Mouse (Mus musculus) forebrain, embryonic 16.5 days (tissue): ENCODE measurements at regions not wholly inside any gene's neighbourhood (a gene's known extent, or its start where the extent isn't known, plus 50 kb on each side); places are given as distances from the start of the nearest gene placed in this dataset.
"Not testable (repeated sequence)": the region's sequence is repeated elsewhere in the genome, so short reads cannot be mapped to it uniquely, and the experiment has no call there.

Source experiments
- ATAC-seq: fragments of 200-750 bp; cut with Nextera tagmentation; 2 replicates; pipeline ENCODE4 v1.8.0; 2017; ENCODE audit warnings: mild to moderate bottlenecking, moderate library complexity
- H3K27ac ChIP-seq: fragments of 300-500 bp; sonication (generic); 2 replicates; pipeline ENCODE4 v1.5.1; 2014; ENCODE audit warnings: low read length, control low read depth
- H3K27me3 ChIP-seq: fragments of 300-500 bp; sonication (generic); replicated peaks from 2 replicates; pipeline ENCODE4 v1.6.1; 2014; ENCODE audit warnings: low read length; ENCODE audit not compliant: control insufficient read depth, insufficient read depth
- H3K36me3 ChIP-seq: fragments of 300-500 bp; sonication (generic); 2 replicates; pipeline ENCODE4 v1.6.1; 2014; ENCODE audit not compliant: control insufficient read depth, insufficient read depth
- H3K4me1 ChIP-seq: fragments of 300-500 bp; sonication (generic); replicated peaks from 2 replicates; pipeline ENCODE4 v1.6.1; 2014; ENCODE audit warnings: low read length; ENCODE audit not compliant: control insufficient read depth, insufficient read depth
- H3K4me2 ChIP-seq: fragments of 300-500 bp; sonication (generic); 2 replicates; pipeline ENCODE4 v1.6.1; 2014; ENCODE audit warnings: mild to moderate bottlenecking, low read length, control low read depth
- H3K4me3 ChIP-seq: fragments of 300-500 bp; sonication (generic); replicated peaks from 2 replicates; pipeline ENCODE4 v1.5.1; 2014; ENCODE audit warnings: mild to moderate bottlenecking, low read length, control low read depth
- H3K9ac ChIP-seq: fragments of 300-500 bp; sonication (generic); replicated peaks from 2 replicates; pipeline ENCODE4 v1.6.1; 2014; ENCODE audit warnings: low read depth, low read length, control low read depth
- H3K9me3 ChIP-seq: fragments of 300-500 bp; sonication (generic); 2 replicates; pipeline ENCODE4 v1.6.1; 2016; ENCODE audit warnings: low read length; ENCODE audit not compliant: control insufficient read depth
- WGBS: fragments of 180-500 bp; shearing (Covaris S2); extraction: QIAGEN DNeasy Blood & Tissue Kit; methylation state at CpG from one replicate; pipeline ENCODE4 v1.1.7; 2014; 5-methylcytosine and 5-hydroxymethylcytosine counted together

DNA sequence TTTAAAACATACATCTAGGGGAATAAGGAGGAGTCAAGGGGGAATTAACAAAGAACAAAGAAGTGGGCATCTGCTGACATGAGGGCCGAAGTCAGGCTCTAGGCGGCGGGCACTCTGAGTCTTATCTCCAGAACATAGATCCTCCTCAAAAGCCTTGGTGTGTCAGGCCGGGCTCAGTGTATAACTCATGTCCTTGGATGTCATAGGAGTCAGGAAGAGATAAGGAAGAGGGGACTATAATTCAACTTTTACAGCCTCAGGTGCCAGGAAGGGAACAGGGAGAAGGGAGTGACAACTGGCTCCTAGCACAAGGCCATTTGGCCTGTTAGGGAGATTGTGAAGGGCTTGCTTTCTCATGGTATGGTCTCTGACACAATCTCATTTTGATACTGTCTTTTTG, 185.9 kb upstream of the Ube2e2 start:
- not testable (repeated sequence) for H3K27ac ChIP-seq, ATAC-seq, H3K4me1 ChIP-seq, H3K27me3 ChIP-seq, H3K9me3 ChIP-seq, H3K9ac ChIP-seq, H3K4me3 ChIP-seq, H3K36me3 ChIP-seq, H3K4me2 ChIP-seq
- WGBS, result 88% methylated on average over 4 of the region's 4 CpGs

DNA sequence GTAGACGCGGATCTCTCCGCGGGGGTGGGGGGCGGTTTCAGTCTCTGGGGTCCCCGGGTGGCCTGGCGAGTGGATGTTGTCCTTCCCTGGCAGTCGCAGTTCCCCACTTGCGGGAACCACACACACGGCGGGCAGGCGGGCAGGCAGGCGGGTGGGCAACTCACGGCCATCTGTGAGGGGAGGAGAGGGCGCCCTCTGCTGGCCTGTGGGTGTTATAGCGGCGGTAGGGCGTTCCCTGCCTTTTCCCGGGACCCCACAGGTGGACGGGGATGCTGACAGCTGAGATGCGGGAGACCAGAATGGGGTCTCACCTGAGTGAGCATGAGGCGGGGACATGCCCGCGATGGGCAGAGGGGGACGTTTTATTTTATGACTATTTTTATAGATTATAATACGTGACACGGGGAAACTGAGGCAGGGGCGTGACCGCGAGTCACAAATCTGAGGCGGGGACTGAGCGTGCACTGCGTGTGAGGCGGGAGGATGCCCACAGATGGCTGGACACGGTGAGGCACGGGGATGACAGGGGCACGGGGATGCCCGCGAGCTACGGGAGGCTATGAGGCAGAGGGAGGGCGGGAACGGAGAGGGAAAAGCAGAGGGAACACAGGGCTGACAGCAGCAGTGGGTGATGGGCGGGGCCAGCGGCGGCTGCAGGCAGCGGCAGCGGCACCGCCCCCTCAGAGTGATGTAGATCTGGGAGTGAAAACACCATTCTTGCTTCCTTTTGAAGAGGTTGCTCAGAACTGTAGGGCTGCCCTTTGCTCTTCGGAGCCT, 148.1 kb upstream of the Ube2e2 start:
- H3K27me3 ChIP-seq, result no peaks in the 10 kb centered on the region
- H3K36me3 ChIP-seq, result no peaks in the 10 kb centered on the region
- peak overlapping the region; percentile 62 for H3K4me3 ChIP-seq
- H3K4me2 ChIP-seq, result peak overlapping the region; percentile 90
- peak; percentile 96 for ATAC-seq
- H3K27ac ChIP-seq, result no peak overlapping the region
- WGBS, result 1% methylated on average over 49 of the region's 49 CpGs
- H3K9me3 ChIP-seq, result no peaks in the 10 kb centered on the region
- H3K4me1 ChIP-seq, result peaks cover 6% of the 10 kb centered on the region
- H3K9ac ChIP-seq, result peak overlapping the region; percentile 68

DNA sequence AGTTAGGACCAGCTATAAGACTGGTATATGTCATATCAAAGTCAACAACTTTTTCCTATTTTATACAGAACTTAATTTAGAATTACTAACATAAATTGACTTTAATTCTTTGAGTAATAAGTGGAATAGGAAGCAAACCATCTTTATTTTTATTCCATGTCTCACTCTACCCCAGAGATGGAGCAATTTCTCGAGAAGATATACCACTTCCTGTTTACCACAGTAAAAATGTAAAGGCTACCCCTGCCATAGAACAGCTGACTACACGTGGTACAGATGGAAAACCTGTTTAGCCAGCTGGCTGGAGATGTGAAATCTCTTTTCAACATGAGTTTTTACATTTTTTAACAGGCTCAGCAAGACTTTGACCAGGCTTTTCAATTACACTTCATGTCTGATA, 126.0 kb upstream of the Ube2e2 start:
- Histone ChIP-seq H3K27ac (no peak overlapping the region), H3K4me2 (no peak overlapping the region), H3K9me3 (no peaks in the 10 kb centered on the region), H3K4me3 (no peak overlapping the region), H3K36me3 (no peaks in the 10 kb centered on the region), H3K4me1 (no peaks in the 10 kb centered on the region), H3K27me3 (no peaks in the 10 kb centered on the region), H3K9ac (no peak overlapping the region)
- WGBS, result 45% methylated on average over 2 of the region's 2 CpGs
- ATAC-seq, result no peak

DNA sequence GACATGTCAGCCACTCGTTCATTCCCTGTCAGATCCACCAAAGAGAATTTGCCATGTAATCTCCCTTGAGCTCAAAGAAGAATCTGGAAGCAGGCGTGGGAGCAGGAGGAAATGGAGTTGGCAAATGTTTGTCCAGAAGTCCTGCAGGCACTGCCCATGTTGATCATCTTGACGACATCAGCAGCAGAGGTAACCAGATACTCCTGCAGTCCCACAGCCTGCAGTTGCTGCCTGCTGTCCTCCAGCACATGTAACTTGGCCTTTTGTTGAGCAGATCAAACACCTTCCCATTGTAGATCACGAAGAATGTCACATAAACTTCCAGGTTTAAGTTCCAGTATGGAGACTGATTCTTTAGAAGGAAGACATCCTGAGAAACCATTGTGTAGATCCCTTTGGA, 121.3 kb upstream of the Ube2e2 start:
- Histone ChIP-seq H3K27ac (no peak overlapping the region), H3K4me2 (no peak overlapping the region), H3K9me3 (no peaks in the 10 kb centered on the region), H3K36me3 (no peaks in the 10 kb centered on the region), H3K4me3 (no peak overlapping the region), H3K27me3 (no peaks in the 10 kb centered on the region), H3K4me1 (no peaks in the 10 kb centered on the region), H3K9ac (no peak overlapping the region)
- WGBS, result 80% methylated on average over 4 of the region's 4 CpGs
- ATAC-seq, result no peak

DNA sequence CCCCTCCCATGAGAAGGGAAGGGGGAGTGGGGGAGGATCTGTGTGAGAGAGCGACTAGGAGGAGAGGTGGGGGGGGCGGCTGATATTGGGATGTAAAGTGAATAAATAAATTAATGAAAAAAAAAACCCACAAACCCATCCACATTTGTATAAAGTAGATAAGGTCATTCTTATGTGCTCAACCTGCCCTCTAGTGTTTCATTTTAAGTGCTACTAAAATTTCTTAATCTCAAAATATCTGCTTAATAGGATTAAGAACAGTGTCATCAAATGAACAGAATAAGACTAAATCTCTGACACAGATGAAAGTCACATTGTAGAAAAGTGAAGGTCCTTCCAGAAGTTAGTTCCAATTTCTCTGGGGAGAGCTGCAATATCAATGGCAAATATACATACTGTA, 119.5 kb upstream of the Ube2e2 start:
- not testable (repeated sequence) for H3K9me3 ChIP-seq, H3K4me3 ChIP-seq, H3K9ac ChIP-seq, H3K4me1 ChIP-seq, H3K27ac ChIP-seq, H3K27me3 ChIP-seq, ATAC-seq, H3K36me3 ChIP-seq, H3K4me2 ChIP-seq
- 92% methylated on average over 2 of the region's 2 CpGs for WGBS

DNA sequence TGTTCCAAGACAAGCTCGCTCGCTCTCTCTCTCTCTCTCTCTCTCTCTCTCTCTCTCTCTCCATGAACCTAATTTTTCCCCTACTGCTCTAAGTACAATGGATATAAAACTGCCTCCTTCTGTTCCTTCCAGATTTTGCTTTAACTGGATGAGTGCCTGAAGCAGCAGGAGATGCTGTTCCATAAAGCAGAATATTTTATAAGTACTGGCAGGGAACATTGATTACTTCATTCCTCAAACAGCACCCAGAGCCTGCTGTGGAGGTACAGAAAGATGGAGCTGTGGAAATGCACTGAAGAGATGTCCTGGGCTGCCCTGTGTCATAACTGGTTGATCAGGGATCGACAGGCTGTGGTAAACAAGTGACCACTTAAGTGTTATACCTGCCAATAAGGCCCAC, 89.8 kb upstream of the Ube2e2 start:
- Histone ChIP-seq H3K36me3 (no peaks in the 10 kb centered on the region), H3K9me3 (0 out of 2 replicates have a peak, but pooled peaks cover 2% of the 10 kb centered on the region), H3K4me3 (no peak overlapping the region), H3K4me1 (no peaks in the 10 kb centered on the region), H3K27me3 (no peaks in the 10 kb centered on the region), H3K9ac (no peak overlapping the region), H3K27ac (no peak overlapping the region), H3K4me2 (no peak overlapping the region)
- 91% methylated on average over 3 of the region's 3 CpGs for WGBS
- 0 out of 2 replicates have a peak, but pooled peaks have one; percentile 36 for ATAC-seq

DNA sequence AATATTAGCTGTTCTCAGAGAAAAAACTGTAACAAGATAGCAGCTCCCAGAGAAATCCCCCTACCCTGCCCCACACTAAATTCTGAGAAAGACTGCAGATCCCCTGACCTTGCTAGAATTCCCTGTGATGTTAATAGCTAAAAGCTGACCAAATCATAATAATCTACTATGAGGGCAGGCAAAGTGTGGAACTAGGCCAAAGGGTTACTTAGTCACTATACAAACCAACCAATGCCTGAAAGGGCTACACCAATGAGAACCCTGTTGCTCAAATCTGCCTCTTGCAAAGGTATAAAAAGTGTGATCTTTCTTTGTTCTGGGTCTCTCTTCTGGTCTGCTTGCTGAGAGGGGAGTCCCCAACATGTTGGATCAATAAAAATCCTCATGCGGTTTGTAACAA, 69.8 kb upstream of the Ube2e2 start:
- 96% methylated on average over 1 of the region's 1 CpGs for WGBS
- H3K27ac ChIP-seq, result no peak overlapping the region
- no peaks in the 10 kb centered on the region for H3K4me1 ChIP-seq
- no peaks in the 10 kb centered on the region for H3K27me3 ChIP-seq
- H3K9me3 ChIP-seq, result no peaks in the 10 kb centered on the region
- no peak overlapping the region for H3K4me3 ChIP-seq
- H3K9ac ChIP-seq, result no peak overlapping the region
- no peak for ATAC-seq
- no peak overlapping the region for H3K4me2 ChIP-seq
- no peaks in the 10 kb centered on the region for H3K36me3 ChIP-seq

DNA sequence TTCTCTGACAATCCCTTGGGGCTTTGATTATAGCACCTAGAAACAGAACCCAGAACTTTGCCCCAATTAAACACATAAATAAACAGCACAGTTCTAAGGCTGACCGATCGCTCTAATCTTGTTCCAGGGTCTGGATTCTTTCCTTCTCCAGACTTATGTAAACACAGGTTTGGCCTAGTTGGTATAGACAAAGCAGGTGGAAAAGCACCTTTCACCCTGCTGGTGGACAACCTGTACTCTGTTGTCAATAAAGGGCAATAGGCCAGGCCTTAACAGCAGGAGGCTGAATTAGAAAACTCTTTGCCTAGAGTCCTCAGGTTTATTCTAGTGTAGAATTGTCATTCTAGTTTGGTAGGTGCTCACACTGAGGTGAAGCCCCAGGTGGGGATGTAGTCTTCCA, 69.2 kb upstream of the Ube2e2 start:
- no peak overlapping the region for H3K27ac ChIP-seq
- no peak overlapping the region for H3K4me3 ChIP-seq
- ATAC-seq, result no peak
- H3K36me3 ChIP-seq, result no peaks in the 10 kb centered on the region
- H3K9me3 ChIP-seq, result no peaks in the 10 kb centered on the region
- no peaks in the 10 kb centered on the region for H3K27me3 ChIP-seq
- no peak overlapping the region for H3K9ac ChIP-seq
- H3K4me2 ChIP-seq, result no peak overlapping the region
- H3K4me1 ChIP-seq, result no peaks in the 10 kb centered on the region
- WGBS, result 88% methylated on average over 2 of the region's 2 CpGs
